Mouse (Mus musculus) MEL (cell line): ENCODE results near the gene Il6ra. TPM values are rescaled to one million over a fixed set of nuclear protein-coding genes. Genes with fewer than 3 reads are reported as not detected.

Source experiments
- DNase-seq: peaks from one replicate; pipeline ENCODE4 v3.0.0; 2011; ENCODE audit warnings: low read depth, low spot score
- H3K27ac ChIP-seq: 2 replicates; pipeline ENCODE4 v1.5.1; 2012; ENCODE audit warnings: low read depth, mild to moderate bottlenecking, control low read depth, low read length, moderate library complexity; ENCODE audit not compliant: control insufficient read depth
- H3K27me3 ChIP-seq, 2 experiments: fragments of 150-350 bp in 1 of 2; sonication (generic) in 1 of 2; 2 replicates each; pipeline ENCODE4 v1.6.1; 2012; ENCODE audit warnings: low read length in 2 of 2, mild to moderate bottlenecking in 2 of 2, improper control_type of control experiment in 1 of 2, moderate library complexity in 1 of 2; ENCODE audit not compliant: insufficient read depth in 2 of 2, control insufficient read depth in 1 of 2
- H3K36me3 ChIP-seq, 2 experiments: 2 replicates each; pipeline ENCODE4 v1.6.1; 2012 to 2014; ENCODE audit warnings: low read length in 2 of 2, improper control_type of control experiment in 1 of 2, inconsistent platforms in 1 of 2, mild to moderate bottlenecking in 1 of 2; ENCODE audit not compliant: insufficient read depth in 2 of 2, control insufficient read depth in 1 of 2
- H3K4me1 ChIP-seq, 2 experiments: fragments of 150-350 bp in 1 of 2; sonication (generic) in 1 of 2; 2 replicates each; pipeline ENCODE4 v1.6.1; 2012; ENCODE audit warnings: low read length in 2 of 2, improper control_type of control experiment in 1 of 2, mild to moderate bottlenecking in 1 of 2; ENCODE audit not compliant: insufficient read depth in 2 of 2, control insufficient read depth in 1 of 2
- H3K4me3 ChIP-seq, 2 experiments: fragments of 150-350 bp in 1 of 2; sonication (generic) in 1 of 2; 2 replicates each; pipeline ENCODE4 v1.5.1; 2012; ENCODE audit warnings: low read depth in 2 of 2, low read length in 2 of 2, mild to moderate bottlenecking in 2 of 2, moderate library complexity in 2 of 2, control low read depth in 1 of 2, improper control_type of control experiment in 1 of 2; ENCODE audit not compliant: control insufficient read depth in 1 of 2, insufficient read depth in 1 of 2
- H3K79me2 ChIP-seq: 2 replicates; pipeline ENCODE4 v1.6.1; 2012; ENCODE audit warnings: mild to moderate bottlenecking, low read length, moderate library complexity; ENCODE audit not compliant: control insufficient read depth, poor library complexity, insufficient read depth
- H3K9ac ChIP-seq: 2 replicates; pipeline ENCODE4 v1.6.1; 2012; ENCODE audit warnings: low read depth, mild to moderate bottlenecking, control low read depth, low read length, moderate library complexity; ENCODE audit not compliant: control insufficient read depth, poor library complexity, severe bottlenecking
- H3K9me3 ChIP-seq: fragments of 150-350 bp; sonication (generic); replicated peaks from 2 replicates; pipeline ENCODE4 v1.6.1; 2012; ENCODE audit warnings: mild to moderate bottlenecking, low read length, improper control_type of control experiment, moderate library complexity; ENCODE audit not compliant: insufficient read depth
- CHD1 ChIP-seq: IDR thresholded peaks from 2 replicates; pipeline ENCODE4 v1.6.1; 2012; ENCODE audit warnings: low read depth, mild to moderate bottlenecking, inconsistent platforms, low read length, improper control_type of control experiment
- CHD2 ChIP-seq: IDR thresholded peaks from 2 replicates; pipeline ENCODE4 v1.6.1; 2011; ENCODE audit warnings: low read length, improper control_type of control experiment
- E2F4 ChIP-seq: IDR thresholded peaks from 2 replicates; pipeline ENCODE4 v1.6.1; 2011; ENCODE audit warnings: low read depth, low read length, improper control_type of control experiment, borderline replicate concordance
- EP300 ChIP-seq, 2 experiments: IDR thresholded peaks; 2 replicates each; pipeline ENCODE4 v1.6.1; 2011; ENCODE audit warnings: improper control_type of control experiment in 2 of 2, low read length in 2 of 2, low read depth in 1 of 2, mild to moderate bottlenecking in 1 of 2
- ETS1 ChIP-seq: IDR thresholded peaks from 2 replicates; pipeline ENCODE4 v1.6.1; 2012; ENCODE audit warnings: low read depth, mild to moderate bottlenecking, inconsistent platforms, low read length, improper control_type of control experiment, moderate library complexity
- GATA1 ChIP-seq: IDR thresholded peaks from 2 replicates; pipeline ENCODE4 v1.6.1; 2011; ENCODE audit warnings: low read depth, low read length, improper control_type of control experiment
- JUND ChIP-seq: IDR thresholded peaks from 2 replicates; pipeline ENCODE4 v1.6.1; 2011; ENCODE audit warnings: low read depth, mild to moderate bottlenecking, improper control_type of control experiment, low read length
- KAT2A ChIP-seq: conservative IDR thresholded peaks from 2 replicates; pipeline ENCODE4 v1.6.1; 2012; ENCODE audit warnings: low read depth, low read length, improper control_type of control experiment, inconsistent platforms
- MAFK ChIP-seq: IDR thresholded peaks from 2 replicates; pipeline ENCODE4 v1.6.1; 2011; ENCODE audit warnings: low read depth, mild to moderate bottlenecking, low read length, improper control_type of control experiment, borderline replicate concordance
- MAX ChIP-seq: IDR thresholded peaks from 2 replicates; pipeline ENCODE4 v1.6.1; 2011; ENCODE audit warnings: low read length, improper control_type of control experiment
- MEF2A ChIP-seq: IDR thresholded peaks from 2 replicates; pipeline ENCODE4 v1.6.1; 2014; ENCODE audit warnings: low read depth, mild to moderate bottlenecking, inconsistent platforms, low read length, improper control_type of control experiment; ENCODE audit not compliant: poor library complexity, insufficient replicate concordance, severe bottlenecking; ENCODE audit errors: extremely low read depth
- MXI1 ChIP-seq: IDR thresholded peaks from 2 replicates; pipeline ENCODE4 v1.6.1; 2011; ENCODE audit warnings: mild to moderate bottlenecking, low read depth, low read length, improper control_type of control experiment
- MYB ChIP-seq: IDR thresholded peaks from 2 replicates; pipeline ENCODE4 v1.6.1; 2011; ENCODE audit warnings: mild to moderate bottlenecking, low read depth, low read length, improper control_type of control experiment
- MYC ChIP-seq: IDR thresholded peaks from 2 replicates; pipeline ENCODE4 v1.6.1; 2011; ENCODE audit warnings: low read depth, mild to moderate bottlenecking, low read length, improper control_type of control experiment, moderate library complexity
- RAD21 ChIP-seq: IDR thresholded peaks from 2 replicates; pipeline ENCODE4 v1.6.1; 2011; ENCODE audit warnings: mild to moderate bottlenecking, low read depth, low read length, improper control_type of control experiment
- RCOR1 ChIP-seq: IDR thresholded peaks from 2 replicates; pipeline ENCODE4 v1.6.1; 2012; ENCODE audit warnings: low read depth, mild to moderate bottlenecking, inconsistent platforms, low read length, improper control_type of control experiment
- TCF12 ChIP-seq: IDR thresholded peaks from 2 replicates; pipeline ENCODE4 v1.6.1; 2014; ENCODE audit warnings: low read depth, mild to moderate bottlenecking, inconsistent platforms, low read length, improper control_type of control experiment, moderate library complexity
- UBTF ChIP-seq: IDR thresholded peaks from 2 replicates; pipeline ENCODE4 v1.6.1; 2012; ENCODE audit warnings: low read depth, mild to moderate bottlenecking, inconsistent platforms, low read length, improper control_type of control experiment, moderate library complexity, borderline replicate concordance; ENCODE audit not compliant: insufficient read depth
- USF1 ChIP-seq: IDR thresholded peaks from 2 replicates; pipeline ENCODE4 v1.6.1; 2014; ENCODE audit warnings: low read depth, mild to moderate bottlenecking, inconsistent platforms, low read length, improper control_type of control experiment, moderate library complexity
- USF2 ChIP-seq, 2 experiments: IDR thresholded peaks; 2 replicates each; pipeline ENCODE4 v1.6.1; 2011 to 2012; ENCODE audit warnings: improper control_type of control experiment in 2 of 2, low read length in 2 of 2, borderline replicate concordance in 1 of 2, inconsistent platforms in 1 of 2, low read depth in 1 of 2, mild to moderate bottlenecking in 1 of 2; ENCODE audit not compliant: insufficient read depth in 1 of 2
- ZKSCAN1 ChIP-seq: IDR thresholded peaks from 2 replicates; pipeline ENCODE4 v1.6.1; 2012; ENCODE audit warnings: low read depth, mild to moderate bottlenecking, inconsistent platforms, low read length, improper control_type of control experiment, moderate library complexity
- ZMIZ1 ChIP-seq: IDR thresholded peaks from 2 replicates; pipeline ENCODE4 v1.6.1; 2012; ENCODE audit warnings: low read depth, mild to moderate bottlenecking, inconsistent platforms, low read length, improper control_type of control experiment, moderate library complexity
- polyA plus RNA-seq, 2 experiments: library from polyadenylated mRNA; stranded (reverse) in 1 of 2; unstranded in 1 of 2; fragments of >175 nt in 1 of 2; fragments of >200 nt in 1 of 2; gene quantifications; 2 replicates each; pipeline versions ENCODE4 v1.2.1 to v1.2.4; 2012; ENCODE audit warnings: low replicate concordance in 2 of 2, low read depth in 1 of 2; ENCODE audit not compliant: insufficient read length in 2 of 2, insufficient read depth in 1 of 2, missing spikeins in 1 of 2
- total RNA-seq: library from RNA; depleted of rRNA; stranded (reverse); fragments of 300-350 nt; gene quantifications from 2 replicates; pipeline ENCODE4 v1.2.3, GENCODE M21; 2012

Gene Il6ra
- total and polyA plus RNA-seq, 3 experiments: 0.15 to 3.4 TPM; not detected in 1

DNA sequence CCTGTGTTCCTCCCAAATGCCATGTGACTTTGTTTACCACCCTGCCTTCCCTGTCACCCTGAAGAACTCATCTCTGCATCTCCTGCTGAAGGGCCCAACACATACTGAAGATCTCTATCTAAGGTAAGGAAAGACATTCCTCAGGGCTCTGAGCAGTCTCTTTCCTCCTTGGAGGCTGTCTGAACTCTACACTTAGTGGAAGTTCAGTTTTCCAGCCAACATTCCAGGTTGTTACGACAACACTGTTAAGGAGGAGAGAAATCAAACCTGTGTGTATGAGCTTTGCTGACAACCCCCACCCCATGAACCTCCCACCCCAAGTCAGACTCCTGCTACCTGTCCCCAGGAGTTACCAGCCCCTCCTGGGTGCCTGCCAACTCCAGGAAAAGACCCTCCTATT, 3.6 kb upstream of the Il6ra start:
- TF ChIP-seq KAT2A: no peak
- no peak for TF ChIP-seq JUND
- no peak for TF ChIP-seq RAD21
- TF ChIP-seq ETS1: no peak
- no peak for TF ChIP-seq RCOR1
- no peak for TF ChIP-seq USF1
- TF ChIP-seq ZMIZ1: no peak
- TF ChIP-seq USF2 (IDR thresholded peaks at IDR 0.05; ENCODE audit: borderline replicate concordance in 1 of 2, insufficient read depth in 1 of 2, low read depth in 1 of 2, low read length in 2 of 2): no peak
- no peak for TF ChIP-seq MEF2A
- H3K79me2 ChIP-seq: no peaks in the 10 kb centered on the region
- H3K9me3 ChIP-seq: no peaks in the 10 kb centered on the region
- H3K27ac ChIP-seq: no peak overlapping the region
- no peak for DNase-seq
- H3K4me1 ChIP-seq: peaks cover 0 to 10% of the 10 kb centered on the region in 2 experiments; a peak in 3 of 4 replicates
- H3K27me3 ChIP-seq: peaks cover 1 to 7% of the 10 kb centered on the region in 2 experiments; a peak in 3 of 4 replicates
- no peak overlapping the region for H3K9ac ChIP-seq
- H3K36me3 ChIP-seq: peaks cover 0 to 4% of the 10 kb centered on the region in 2 experiments; a peak in 2 of 4 replicates
- H3K4me3 ChIP-seq: no peak overlapping the region

DNA sequence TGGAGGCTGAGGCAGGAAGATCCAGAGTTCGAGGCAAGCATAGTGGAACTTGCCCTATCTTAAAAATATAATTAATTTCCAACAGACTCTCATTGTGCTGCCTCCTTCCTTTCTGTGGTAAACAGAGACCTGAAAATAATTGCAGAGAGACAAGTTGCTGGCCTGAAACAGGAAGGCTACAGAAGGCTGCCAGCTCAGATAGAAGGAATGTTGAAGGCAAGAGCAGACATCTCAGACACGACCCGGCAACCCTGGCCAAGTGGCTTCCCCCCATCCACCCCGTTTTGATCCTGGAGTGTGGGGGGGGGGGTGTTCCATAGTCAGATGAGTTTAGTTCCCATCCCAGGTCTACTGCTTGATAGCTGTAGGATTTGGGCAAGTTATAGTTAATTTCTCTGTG, 1.7 kb upstream of the Il6ra start:
- Histone ChIP-seq H3K36me3 (peaks cover 0 to 9% of the 10 kb centered on the region in 2 experiments; a peak in 2 of 4 replicates), H3K9ac (no peak overlapping the region), H3K27me3 (peaks cover 1 to 7% of the 10 kb centered on the region in 2 experiments; a peak in 3 of 4 replicates), H3K79me2 (no peaks in the 10 kb centered on the region), H3K27ac (no peak overlapping the region), H3K9me3 (no peaks in the 10 kb centered on the region), H3K4me3 (no peak overlapping the region), H3K4me1 (peaks cover 0 to 19% of the 10 kb centered on the region in 2 experiments; a peak in 3 of 4 replicates)
- TF ChIP-seq MYC (no peak), CHD2 (no peak), MAX (no peak), ZKSCAN1 (no peak), MXI1 (no peak), UBTF (no peak), ZMIZ1 (no peak), TCF12 (no peak), CHD1 (no peak), EP300 (IDR thresholded peaks at IDR 0.05; ENCODE audit: low read depth in 1 of 2, low read length in 2 of 2) (no peak), GATA1 (no peak), MYB (no peak), E2F4 (no peak), MAFK (no peak), JUND (no peak)
- DNase-seq: no peak
